Mouse (Mus musculus) spleen, adult 2 months (tissue): ENCODE measurements around the gene Grb14.

Experiments used
- CTCF ChIP-seq: fragments of 200-500 bp; IDR thresholded peaks from 2 replicates; pipeline ENCODE4 v1.5.1; 2011; ENCODE audit warnings: mild to moderate bottlenecking, inconsistent platforms; ENCODE audit not compliant: insufficient read depth, insufficient read length, insufficient replicate concordance; ENCODE audit errors: extremely low read depth
- POLR2A ChIP-seq: fragments of 200-500 bp; IDR thresholded peaks from 2 replicates; pipeline ENCODE4 v1.6.1; 2011; ENCODE audit warnings: low read depth, low read length, inconsistent platforms

GRCm38 (mm10) chr2:65024887-65025286 is at the start of gene Grb14:
- no peak for TF ChIP-seq CTCF
- TF ChIP-seq POLR2A = no peak
